Mouse (Mus musculus): Measurements from ENCODE around the gene Tmub1. TPM values are rescaled to one million over a fixed set of nuclear protein-coding genes. Genes with fewer than 3 reads are reported as not detected.
A peak's percentile ranks its signal among the peaks of the same experiment; 100 is the strongest.

Tmub1 gene
- polyA plus RNA-seq, 1 experiment from 2014 or later: 15.7 TPM

DNA sequence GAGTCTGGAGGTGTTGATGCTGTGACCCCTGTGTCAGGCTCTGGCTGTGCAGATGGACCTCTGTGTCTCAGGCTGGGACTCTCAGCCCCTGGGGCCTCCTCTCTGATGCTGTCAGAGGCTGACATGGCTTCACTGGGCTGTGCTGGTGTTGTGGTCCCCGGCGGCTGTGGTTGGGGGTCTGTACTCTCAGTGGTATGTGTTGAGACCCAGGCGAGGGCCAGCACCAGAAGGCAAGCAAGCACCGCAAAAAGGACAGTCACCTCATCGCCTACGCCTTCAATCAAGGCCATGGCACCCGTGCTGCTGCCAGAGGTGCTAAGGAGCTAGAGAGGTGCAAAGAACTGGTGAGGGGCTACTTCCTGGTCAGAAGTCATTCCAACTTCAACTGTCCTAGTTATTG is 1.0 kb downstream of the Tmub1 start:
- no peak overlapping the region for H3K4me3 ChIP-seq (ENCODE audit: low read depth, low read length)
- H3K27me3 ChIP-seq (ENCODE audit: insufficient read depth, low read length): no peaks in the 10 kb centered on the region
- TF ChIP-seq CTCF (IDR thresholded peaks at IDR 0.05; ENCODE audit: low read depth): no peak
- WGBS: 85% methylated on average over 7 of the region's 7 CpGs
- H3K27ac ChIP-seq (ENCODE audit: low read depth): no peak overlapping the region
- H3K4me2 ChIP-seq: peak overlapping the region; percentile 74; the same call in 1 of the 2 replicates
- no peak overlapping the region for H3K9ac ChIP-seq
- no peaks in the 10 kb centered on the region for H3K9me3 ChIP-seq (ENCODE audit: low read depth, low read length)
- no peak for DNase-seq
- no peak for ATAC-seq (ENCODE audit: insufficient read depth)
- H3K4me1 ChIP-seq (ENCODE audit: insufficient read depth): peaks cover 20% of the 10 kb centered on the region
- peaks cover 18% of the 10 kb centered on the region for H3K36me3 ChIP-seq (ENCODE audit: insufficient read depth)

DNA sequence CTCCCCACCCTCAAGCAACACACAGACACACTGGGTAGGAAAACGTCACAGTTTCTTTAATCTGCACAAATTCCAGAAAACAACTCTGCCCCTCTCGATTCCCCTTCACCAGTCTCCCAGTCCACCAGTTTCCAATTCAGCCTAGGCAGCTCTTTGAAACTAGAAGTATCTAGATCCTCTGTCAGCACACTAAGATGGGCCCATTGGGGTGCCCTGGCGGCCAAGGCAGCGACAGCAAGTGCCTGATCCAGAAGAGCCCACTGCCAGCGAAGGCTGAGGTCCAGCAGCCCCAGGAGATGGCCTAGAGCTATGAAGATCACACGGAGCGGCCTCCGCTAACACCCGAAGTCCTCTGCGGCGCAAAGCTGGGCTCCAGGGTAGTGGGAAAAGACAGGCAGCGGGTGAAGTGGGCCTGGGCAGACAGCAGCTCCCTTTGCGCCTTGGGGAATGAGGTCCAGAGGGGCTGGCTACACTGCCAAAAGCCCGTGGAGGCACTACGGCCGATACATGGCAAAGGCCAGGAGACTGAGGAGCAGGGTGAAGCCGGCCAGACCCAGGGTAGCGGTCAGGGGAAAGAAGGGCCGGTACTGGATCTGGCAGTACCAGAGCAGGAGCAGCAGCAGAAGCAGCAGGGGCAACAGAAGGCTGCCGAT is 2.1 kb downstream of the Tmub1 start:
- H3K9me3 ChIP-seq (ENCODE audit: low read depth, low read length): no peaks in the 10 kb centered on the region
- H3K27ac ChIP-seq (ENCODE audit: low read depth): peak overlapping the region; percentile 88
- H3K36me3 ChIP-seq (ENCODE audit: insufficient read depth): peaks cover 29% of the 10 kb centered on the region
- H3K27me3 ChIP-seq (ENCODE audit: insufficient read depth, low read length): no peaks in the 10 kb centered on the region
- peak; percentile 19; the same call in 1 of the 2 replicates for TF ChIP-seq CTCF (IDR thresholded peaks at IDR 0.05; ENCODE audit: low read depth)
- peak overlapping the region; percentile 98 for H3K4me2 ChIP-seq
- ATAC-seq (ENCODE audit: insufficient read depth) (peak; percentile 1; the same call in 1 of the 2 replicates), DNase-seq (no peak)
- peak overlapping the region; percentile 86 for H3K4me3 ChIP-seq (ENCODE audit: low read depth, low read length)
- WGBS: 54% methylated on average over 20 of the region's 20 CpGs
- peak overlapping the region; percentile 89 for H3K9ac ChIP-seq
- H3K4me1 ChIP-seq (ENCODE audit: insufficient read depth): peaks cover 14% of the 10 kb centered on the region; the same call in 1 of the 2 replicates

DNA sequence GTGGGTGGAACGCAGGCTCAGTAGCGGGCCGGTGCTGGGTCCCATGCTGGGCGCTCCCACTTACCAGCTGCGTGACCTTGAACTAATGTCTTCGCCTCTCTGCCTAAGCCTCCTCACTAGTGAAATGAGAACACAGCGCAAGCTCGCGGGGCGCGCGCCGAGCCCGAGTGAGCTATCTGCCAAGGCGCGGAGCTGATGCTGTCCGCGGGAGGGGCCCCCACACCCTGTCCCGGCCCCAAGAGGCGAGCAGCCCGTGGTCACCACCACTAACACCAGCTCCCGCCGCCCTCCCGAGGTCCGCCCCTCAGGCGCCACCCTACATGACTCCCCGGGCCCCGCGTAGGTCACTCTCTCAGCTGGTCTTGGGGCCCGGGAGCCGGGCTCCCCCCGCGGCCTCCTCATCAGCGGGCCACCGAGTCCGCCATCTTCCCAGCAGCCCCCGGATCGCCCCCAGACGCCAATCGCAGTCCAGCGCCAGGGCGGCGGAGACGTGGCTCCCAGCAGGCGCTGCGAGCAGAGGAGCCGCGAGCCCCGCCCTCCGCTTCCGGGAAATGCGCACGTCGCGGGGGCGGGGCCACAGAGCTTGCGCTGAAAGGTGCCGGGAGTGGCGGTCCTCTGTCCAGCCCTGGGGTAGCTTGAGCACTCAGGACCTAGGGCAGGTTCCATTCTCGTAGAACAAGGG is 2.8 kb downstream of the Tmub1 start, which contains the start of gene Fastk:
Gene Fastk (minus strand): TSS at position 542 of the 682 bp plus-strand sequence.
- no peaks in the 10 kb centered on the region for H3K9me3 ChIP-seq (ENCODE audit: low read depth, low read length)
- ATAC-seq (ENCODE audit: insufficient read depth) (peak; percentile 86), DNase-seq (peak; percentile 98)
- peak within 1 kb of the TSS; percentile 88 for H3K27ac ChIP-seq (ENCODE audit: low read depth)
- H3K4me3 ChIP-seq (ENCODE audit: low read depth, low read length): peak within 1 kb of the TSS; percentile 86
- peak within 1 kb of the TSS; percentile 89 for H3K9ac ChIP-seq
- H3K27me3 ChIP-seq (ENCODE audit: insufficient read depth, low read length): no peaks in the 10 kb centered on the region
- H3K4me2 ChIP-seq: peak within 1 kb of the TSS; percentile 98
- no peak for TF ChIP-seq CTCF (IDR thresholded peaks at IDR 0.05; ENCODE audit: low read depth)
- peaks cover 35% of the 10 kb centered on the region for H3K36me3 ChIP-seq (ENCODE audit: insufficient read depth)
- 1% methylated on average over 60 of the region's 60 CpGs for WGBS
- H3K4me1 ChIP-seq (ENCODE audit: insufficient read depth): peaks cover 14% of the 10 kb centered on the region; the same call in 1 of the 2 replicates

- H3K36me3 ChIP-seq (ENCODE audit: insufficient read depth): peaks cover 45% of the 10 kb centered on the region
- 76% methylated on average over 12 of the region's 12 CpGs for WGBS
- H3K27ac ChIP-seq (ENCODE audit: low read depth): no peak overlapping the region
- DNase-seq (no peak), ATAC-seq (ENCODE audit: insufficient read depth) (no peak)
- H3K9ac ChIP-seq: peak overlapping the region; percentile 89
- H3K27me3 ChIP-seq (ENCODE audit: insufficient read depth, low read length): no peaks in the 10 kb centered on the region
- H3K4me1 ChIP-seq (ENCODE audit: insufficient read depth): peaks cover 14% of the 10 kb centered on the region; the same call in 1 of the 2 replicates
- no peaks in the 10 kb centered on the region for H3K9me3 ChIP-seq (ENCODE audit: low read depth, low read length)
- peak overlapping the region; percentile 98 for H3K4me2 ChIP-seq
- no peak for TF ChIP-seq CTCF (IDR thresholded peaks at IDR 0.05; ENCODE audit: low read depth)
- peak overlapping the region; percentile 86 for H3K4me3 ChIP-seq (ENCODE audit: low read depth, low read length)
These were observed 3.7 kb downstream of the Tmub1 start for GRCm38 (mm10) chr5:24443927-24444326.

GRCm38 (mm10) chr5:24443204-24443603 is 4.5 kb downstream of the Tmub1 start:
- H3K27ac ChIP-seq (ENCODE audit: low read depth): no peak overlapping the region
- no peak overlapping the region; the same call in 1 of the 2 replicates for H3K4me2 ChIP-seq
- no peaks in the 10 kb centered on the region for H3K27me3 ChIP-seq (ENCODE audit: insufficient read depth, low read length)
- peaks cover 51% of the 10 kb centered on the region for H3K36me3 ChIP-seq (ENCODE audit: insufficient read depth)
- no peak for ATAC-seq (ENCODE audit: insufficient read depth)
- no peak overlapping the region for H3K9ac ChIP-seq
- H3K4me1 ChIP-seq (ENCODE audit: insufficient read depth): peaks cover 14% of the 10 kb centered on the region; the same call in 1 of the 2 replicates
- H3K9me3 ChIP-seq (ENCODE audit: low read depth, low read length): no peaks in the 10 kb centered on the region
- no peak for DNase-seq
- 90% methylated on average over 7 of the region's 7 CpGs for WGBS
- H3K4me3 ChIP-seq (ENCODE audit: low read depth, low read length): no peak overlapping the region; the same call in 1 of the 2 replicates
- no peak for TF ChIP-seq CTCF (IDR thresholded peaks at IDR 0.05; ENCODE audit: low read depth)

GRCm38 (mm10) chr5:24442029-24442428 is 5.6 kb downstream of the Tmub1 start:
- H3K9ac ChIP-seq: no peak overlapping the region
- TF ChIP-seq CTCF (IDR thresholded peaks at IDR 0.05; ENCODE audit: low read depth): no peak
- DNase-seq: no peak
- no peak overlapping the region for H3K27ac ChIP-seq (ENCODE audit: low read depth)
- no peak overlapping the region for H3K4me3 ChIP-seq (ENCODE audit: low read depth, low read length)
- H3K27me3 ChIP-seq (ENCODE audit: insufficient read depth, low read length): no peaks in the 10 kb centered on the region
- WGBS: 83% methylated on average over 9 of the region's 9 CpGs
- no peak overlapping the region for H3K4me2 ChIP-seq
- no peaks in the 10 kb centered on the region for H3K9me3 ChIP-seq (ENCODE audit: low read depth, low read length)
- peaks cover 57% of the 10 kb centered on the region for H3K36me3 ChIP-seq (ENCODE audit: insufficient read depth)
- peaks cover 14% of the 10 kb centered on the region; the same call in 1 of the 2 replicates for H3K4me1 ChIP-seq (ENCODE audit: insufficient read depth)
- ATAC-seq (ENCODE audit: insufficient read depth): no peak

- WGBS: 90% methylated on average over 8 of the region's 8 CpGs
- Histone ChIP-seq H3K36me3 (ENCODE audit: insufficient read depth) (peaks cover 65% of the 10 kb centered on the region), H3K4me1 (ENCODE audit: insufficient read depth) (peaks cover 14% of the 10 kb centered on the region; the same call in 1 of the 2 replicates), H3K27me3 (ENCODE audit: insufficient read depth, low read length) (no peaks in the 10 kb centered on the region), H3K9ac (no peak overlapping the region), H3K9me3 (ENCODE audit: low read depth, low read length) (no peaks in the 10 kb centered on the region), H3K4me3 (ENCODE audit: low read depth, low read length) (no peak overlapping the region), H3K4me2 (no peak overlapping the region), H3K27ac (ENCODE audit: low read depth) (no peak overlapping the region)
- ATAC-seq (ENCODE audit: insufficient read depth): no peak
- DNase-seq: no peak
- no peak for TF ChIP-seq CTCF (IDR thresholded peaks at IDR 0.05; ENCODE audit: low read depth)
These were observed 6.5 kb downstream of the Tmub1 start for GRCm38 (mm10) chr5:24441187-24441586.

Measured in lung, embryonic 14.5 days (tissue).